Mouse (Mus musculus): ENCODE data around the gene Stxbp1.

Gene Stxbp1

GRCm38 (mm10) chr2:32846805-32847467 is at the start of gene Stxbp1:
TSS of gene Stxbp1 (minus strand) at chr2:32847245.
- DNase-seq, result peak; percentile 90

DNA sequence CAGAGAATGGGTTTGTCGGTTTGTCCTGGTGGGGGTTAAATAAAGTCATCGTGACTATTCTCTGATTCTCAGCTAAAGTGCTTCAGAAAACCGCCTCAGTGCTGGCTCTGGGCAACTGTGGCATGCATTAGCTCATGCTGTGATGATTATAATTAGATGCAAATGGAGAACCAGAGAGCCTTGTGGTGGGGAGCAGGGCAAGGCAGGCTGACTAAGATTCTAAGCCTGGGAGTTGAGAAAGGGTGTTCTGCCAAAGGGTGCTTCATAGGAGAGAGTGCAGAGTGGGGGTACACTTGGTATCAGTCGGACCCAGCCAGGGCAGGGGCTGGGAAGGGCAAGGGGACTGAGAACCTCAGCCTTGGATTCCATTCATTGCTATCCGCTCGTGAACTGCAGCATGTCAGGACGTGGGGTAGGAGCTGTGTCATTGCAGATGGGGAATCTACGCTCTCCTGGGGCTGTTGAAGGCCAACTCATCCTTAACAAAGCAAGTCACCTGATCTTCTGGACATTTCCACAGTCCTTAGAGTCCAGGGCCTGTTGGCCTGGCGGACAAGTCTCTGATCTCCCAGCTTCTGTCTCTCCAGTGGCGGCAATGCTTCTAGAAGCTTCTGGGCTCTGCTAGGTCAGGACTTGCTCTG is 49.6 kb upstream of the Stxbp1 start:
- no peak for DNase-seq

DNA sequence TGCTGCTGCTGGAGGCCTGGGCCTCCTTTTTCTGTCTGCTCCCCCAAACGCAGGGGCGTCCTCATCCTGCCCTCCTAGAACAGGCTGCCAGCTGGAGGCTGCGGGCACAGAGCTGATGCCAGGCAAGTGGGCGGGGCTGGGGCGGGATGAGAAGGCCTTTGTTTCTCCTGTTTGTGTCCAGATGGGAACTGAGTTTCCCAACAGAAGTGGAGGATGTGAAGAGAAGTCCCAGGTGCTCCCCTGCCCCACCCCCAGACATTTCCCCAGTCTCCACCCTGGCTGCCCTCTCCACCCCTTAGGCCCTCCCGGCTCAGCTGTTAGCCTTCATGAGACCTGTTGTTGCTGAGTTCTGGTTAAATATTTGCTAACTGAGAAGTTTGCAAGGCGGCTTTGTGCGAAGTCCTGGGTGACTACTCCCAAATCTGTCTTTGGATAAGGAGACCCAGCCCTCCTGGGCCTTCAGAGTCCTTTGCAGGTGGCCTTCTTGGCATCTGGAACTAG is 48.6 kb upstream of the Stxbp1 start:
- DNase-seq, result no peak

- DNase-seq, result no peak
Observed at GRCm38 (mm10) chr2:32894097-32894496, 47.1 kb upstream of the Stxbp1 start.

DNA sequence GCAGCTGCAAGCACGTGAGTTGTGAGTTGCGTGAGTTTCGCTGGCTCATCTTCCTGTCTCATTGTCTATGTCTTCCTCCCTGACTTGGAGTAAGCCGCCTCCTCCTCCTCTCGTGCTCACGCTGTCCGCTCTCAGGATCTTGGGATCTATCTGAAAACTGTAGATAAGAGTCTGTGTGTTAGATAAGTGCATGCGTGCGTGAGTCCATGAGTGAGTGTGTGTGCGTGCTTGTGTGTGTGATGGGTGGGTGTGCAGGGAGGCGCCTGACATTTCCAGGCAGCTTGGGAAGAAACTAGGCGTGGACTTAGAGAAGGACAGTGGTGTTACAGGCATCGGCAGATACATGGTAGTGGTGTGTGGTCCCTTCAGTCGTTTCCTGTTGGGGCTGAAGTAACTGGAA is 45.4 kb upstream of the Stxbp1 start:
- no peak for DNase-seq

DNA sequence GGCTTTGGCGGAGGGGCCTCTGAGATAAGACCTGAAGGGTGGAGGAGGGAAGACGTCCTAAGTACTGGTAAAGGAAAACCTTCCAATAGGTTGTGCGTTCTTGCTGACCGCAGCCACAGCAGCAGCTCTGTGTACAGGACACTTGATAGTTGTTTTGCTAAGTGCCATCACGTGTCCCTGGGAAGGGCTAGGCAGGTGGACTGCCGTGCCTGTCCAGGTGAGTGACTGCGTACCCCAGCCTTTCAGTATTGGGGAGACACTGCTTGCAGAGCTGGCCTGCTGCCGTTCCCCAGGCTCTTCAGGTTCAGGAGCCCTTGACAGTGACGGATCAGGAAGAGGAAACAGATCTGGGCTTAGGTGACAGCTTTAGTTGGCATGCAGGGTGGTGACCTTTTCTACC is 44.2 kb upstream of the Stxbp1 start:
- DNase-seq, result no peak

- DNase-seq, result no peak
Observed at GRCm38 (mm10) chr2:32890280-32890679, 43.2 kb upstream of the Stxbp1 start.

GRCm38 (mm10) chr2:32888551-32888950 is 41.5 kb upstream of the Stxbp1 start:
- DNase-seq, result no peak

DNA sequence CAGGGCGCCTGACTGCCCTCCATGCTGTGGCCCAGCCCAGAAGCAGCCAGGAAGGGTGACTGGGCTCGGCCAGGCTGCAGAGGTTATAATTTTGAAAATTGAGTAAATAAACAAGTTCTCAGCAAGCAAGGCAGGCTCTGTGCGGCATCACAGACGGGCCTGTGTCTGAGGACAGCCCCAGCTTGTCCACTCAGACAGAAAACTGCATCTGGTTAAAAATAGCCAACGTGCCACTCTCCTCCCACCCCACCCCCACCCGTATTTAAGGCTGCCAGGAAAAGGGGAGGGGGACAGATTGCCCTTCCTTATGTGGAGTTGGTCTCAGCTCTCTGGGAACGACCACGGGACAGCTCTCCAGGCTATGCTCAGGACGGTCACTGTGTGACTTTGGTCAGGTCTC is 41.0 kb upstream of the Stxbp1 start:
- no peak for DNase-seq

DNA sequence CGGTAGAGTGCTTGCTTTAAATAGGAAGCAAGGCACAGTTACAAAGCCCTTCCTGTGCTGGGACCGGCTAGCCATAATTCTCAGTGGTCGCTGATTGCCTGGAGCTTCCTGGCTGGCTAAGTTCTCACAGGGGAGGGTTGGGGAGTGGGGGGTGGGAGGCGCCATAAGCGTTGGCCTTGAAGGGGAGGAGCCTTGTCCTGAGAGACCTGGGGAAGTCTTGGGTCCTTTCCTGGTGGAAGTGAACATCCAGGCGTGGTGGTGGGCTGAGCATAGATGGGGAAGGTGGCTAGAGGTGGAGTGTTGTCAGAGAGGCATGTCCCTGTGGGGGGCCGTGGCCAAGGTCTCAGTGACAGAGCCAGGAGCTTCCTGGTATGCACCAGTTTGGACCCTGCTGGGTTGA is 37.7 kb upstream of the Stxbp1 start:
- no peak for DNase-seq

GRCm38 (mm10) chr2:32882283-32883043 is 35.4 kb upstream of the Stxbp1 start:
- DNase-seq, result no peak

DNA sequence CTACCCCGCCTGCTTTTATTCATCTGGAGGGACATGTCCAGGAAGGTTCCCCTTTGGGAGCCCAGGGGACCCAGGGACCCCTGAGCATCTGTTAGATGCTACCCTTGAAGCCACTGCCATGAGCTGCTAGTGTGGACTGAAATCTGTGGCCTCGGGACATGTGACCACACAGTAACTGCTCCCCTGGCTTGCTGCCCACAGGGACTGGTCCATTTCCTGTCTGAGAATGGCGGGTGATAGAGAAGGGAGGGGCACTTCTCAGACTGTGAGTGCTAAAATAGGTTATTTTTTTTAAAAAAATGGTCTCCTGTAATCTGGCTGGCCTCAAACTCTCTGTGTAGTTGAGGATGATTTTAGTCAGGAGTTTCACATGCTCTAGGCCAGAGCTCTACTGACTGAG is 34.7 kb upstream of the Stxbp1 start:
- DNase-seq, result no peak

- DNase-seq, result no peak
Observed at GRCm38 (mm10) chr2:32881054-32881453, 34.0 kb upstream of the Stxbp1 start.

- DNase-seq, result no peak
Observed at GRCm38 (mm10) chr2:32879593-32879992, 32.5 kb upstream of the Stxbp1 start.

DNA sequence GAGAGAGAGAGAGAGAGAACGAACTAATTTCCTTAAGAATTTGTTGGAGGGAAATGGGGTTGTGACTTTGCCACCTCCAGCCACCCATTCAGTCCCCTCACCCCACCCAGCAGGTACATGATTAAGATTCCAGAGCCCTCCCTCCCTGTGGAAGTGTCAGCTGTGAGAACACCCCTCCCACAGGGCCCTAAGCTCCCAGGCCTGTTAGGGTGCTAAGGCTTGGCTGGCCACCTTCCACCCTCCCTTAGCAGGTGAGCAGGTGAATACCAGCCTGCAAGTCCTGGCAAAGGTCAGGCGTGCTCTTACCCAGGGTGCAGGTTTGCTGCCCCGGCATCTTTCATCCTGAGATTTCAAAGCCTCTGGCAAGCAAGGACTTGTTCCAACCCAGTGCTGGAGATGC is 31.4 kb upstream of the Stxbp1 start:
- no peak for DNase-seq

DNA sequence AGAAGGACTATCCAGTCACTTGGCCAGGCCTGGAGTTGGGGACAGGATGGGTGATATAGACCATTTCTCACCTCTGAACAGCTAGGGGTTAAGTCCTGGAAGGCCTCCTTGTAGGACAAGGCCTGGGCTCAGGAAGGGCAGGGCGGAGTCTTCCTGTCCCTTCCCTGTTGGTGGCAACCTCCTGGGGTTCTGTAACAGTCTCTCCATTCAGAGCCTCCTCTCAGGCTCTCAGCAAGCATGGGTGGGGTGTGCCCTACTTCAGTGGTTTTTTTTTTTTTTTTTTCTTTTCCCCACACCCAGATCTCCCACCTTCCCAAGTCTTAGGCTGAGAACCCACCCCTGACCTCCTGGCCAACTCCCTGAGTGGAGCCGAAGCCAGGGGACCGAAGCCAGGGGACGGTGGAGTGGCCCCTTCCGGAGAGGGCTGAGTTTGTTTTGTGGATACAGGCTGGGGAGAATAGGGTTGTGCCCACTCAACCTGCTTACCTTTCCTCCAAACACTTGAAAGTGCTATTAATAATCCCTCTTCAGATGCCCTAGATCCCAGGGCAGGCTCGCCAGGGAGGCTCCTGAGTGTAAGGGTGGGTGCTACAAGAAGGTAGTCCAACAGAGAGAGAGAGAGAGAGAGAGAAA is 30.8 kb upstream of the Stxbp1 start:
- no peak for DNase-seq

DNA sequence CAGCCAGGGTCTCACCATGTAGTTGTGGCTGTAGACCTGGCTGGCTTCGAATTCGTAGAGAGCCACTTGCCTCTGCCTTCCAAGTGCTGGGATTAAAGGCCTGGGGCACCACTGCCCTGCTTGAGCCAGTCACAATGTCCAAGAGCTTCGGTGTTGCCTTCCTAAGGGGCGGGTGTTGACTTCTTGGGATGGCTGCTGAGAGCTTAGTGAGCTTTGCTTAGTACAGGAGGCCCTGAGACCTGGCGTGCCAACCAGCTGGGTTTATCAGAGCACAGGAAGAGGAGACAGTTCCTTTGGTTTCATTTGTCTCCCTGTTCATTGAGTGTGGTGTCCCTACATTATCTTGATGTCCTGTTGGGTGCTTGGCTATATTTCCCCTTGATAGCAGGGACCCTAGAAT is 30.3 kb upstream of the Stxbp1 start:
- DNase-seq, result no peak

- DNase-seq, result no peak
Observed at GRCm38 (mm10) chr2:32876490-32877302, 29.7 kb upstream of the Stxbp1 start.

- peak; percentile 79 for DNase-seq
Observed at GRCm38 (mm10) chr2:32875675-32876489, 28.8 kb upstream of the Stxbp1 start, which contains the start of gene Fam129b. TSS of gene Fam129b (plus strand) at chr2:32876114.

- no peak for DNase-seq
Observed at GRCm38 (mm10) chr2:32874951-32875674, 28.1 kb upstream of the Stxbp1 start.

GRCm38 (mm10) chr2:32874070-32874469 is 27.0 kb upstream of the Stxbp1 start:
- no peak for DNase-seq
